Mouse (Mus musculus): ENCODE results near the gene Cnp. TPM values are rescaled to one million over a fixed set of nuclear protein-coding genes. Genes with fewer than 3 reads are reported as not detected.

Cnp gene
- polyA plus RNA-seq, 1 experiment from 2014 or later, result 32.3 TPM

GRCm38 (mm10) chr11:100559476-100559875 is 15.2 kb upstream of the Cnp start:
- no peaks in the 10 kb centered on the region for H3K27me3 ChIP-seq
- H3K4me1 ChIP-seq, result no peaks in the 10 kb centered on the region
- no peaks in the 10 kb centered on the region for H3K36me3 ChIP-seq
- no peak overlapping the region for H3K4me2 ChIP-seq
- 28% methylated on average over 7 of the region's 7 CpGs for WGBS
- no peaks in the 10 kb centered on the region for H3K9me3 ChIP-seq
- H3K9ac ChIP-seq, result no peak overlapping the region
- no peak overlapping the region for H3K27ac ChIP-seq
- ATAC-seq (ENCODE audit: borderline replicate concordance, extremely low read depth, low FRiP score, low TSS enrichment), result no peak
- H3K4me3 ChIP-seq, result no peak overlapping the region

DNA sequence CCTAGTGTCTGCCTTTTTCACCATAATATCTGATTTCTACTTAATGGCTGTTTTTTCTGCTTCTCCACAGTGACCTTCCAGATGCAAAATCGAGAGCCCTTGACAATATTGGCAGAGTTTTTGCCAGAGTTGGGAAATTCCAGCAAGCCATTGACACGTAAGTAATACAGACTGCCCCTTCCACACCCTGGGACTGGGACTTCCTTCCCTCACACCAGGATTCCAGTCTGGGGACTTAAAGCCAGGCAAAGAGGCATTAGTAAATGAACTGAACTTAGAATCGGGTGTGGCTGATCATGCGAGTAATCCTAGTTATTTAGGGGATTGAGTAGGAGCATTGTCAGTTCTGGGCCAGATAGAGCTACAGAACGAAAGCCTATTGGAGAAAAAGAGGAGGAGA is 13.0 kb upstream of the Cnp start:
- Histone ChIP-seq H3K4me2 (no peak overlapping the region), H3K9ac (no peak overlapping the region), H3K4me1 (no peaks in the 10 kb centered on the region), H3K4me3 (no peak overlapping the region), H3K36me3 (no peaks in the 10 kb centered on the region), H3K27ac (no peak overlapping the region), H3K27me3 (no peaks in the 10 kb centered on the region), H3K9me3 (no peaks in the 10 kb centered on the region)
- 70% methylated on average over 5 of the region's 5 CpGs for WGBS
- ATAC-seq (ENCODE audit: borderline replicate concordance, extremely low read depth, low FRiP score, low TSS enrichment), result no peak

DNA sequence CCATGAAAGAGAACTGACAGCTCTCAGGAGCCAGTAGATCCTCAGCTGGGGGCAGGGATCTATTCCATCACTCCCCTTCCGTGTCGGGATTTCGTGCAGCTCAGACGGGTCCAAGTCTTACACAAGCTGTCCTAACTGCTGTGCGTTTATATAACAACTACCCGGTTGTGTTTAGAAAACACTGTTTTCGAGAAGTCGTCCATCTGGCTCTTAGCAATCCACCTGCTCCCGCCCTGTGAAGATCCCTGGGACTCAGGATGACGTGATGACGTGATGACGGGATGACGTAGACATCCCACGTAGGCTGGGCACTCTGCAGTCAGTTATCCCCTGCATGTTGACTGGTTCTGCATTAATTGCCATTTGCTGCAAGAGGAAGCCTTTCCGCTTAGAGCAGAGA is 10.4 kb upstream of the Cnp start:
- H3K27me3 ChIP-seq, result no peaks in the 10 kb centered on the region
- no peaks in the 10 kb centered on the region for H3K4me1 ChIP-seq
- H3K4me3 ChIP-seq, result no peak overlapping the region
- H3K9me3 ChIP-seq, result no peaks in the 10 kb centered on the region
- ATAC-seq (ENCODE audit: borderline replicate concordance, extremely low read depth, low FRiP score, low TSS enrichment), result no peak
- H3K4me2 ChIP-seq, result no peak overlapping the region
- no peak overlapping the region for H3K27ac ChIP-seq
- 51% methylated on average over 15 of the region's 15 CpGs for WGBS
- H3K36me3 ChIP-seq, result no peaks in the 10 kb centered on the region
- no peak overlapping the region for H3K9ac ChIP-seq

DNA sequence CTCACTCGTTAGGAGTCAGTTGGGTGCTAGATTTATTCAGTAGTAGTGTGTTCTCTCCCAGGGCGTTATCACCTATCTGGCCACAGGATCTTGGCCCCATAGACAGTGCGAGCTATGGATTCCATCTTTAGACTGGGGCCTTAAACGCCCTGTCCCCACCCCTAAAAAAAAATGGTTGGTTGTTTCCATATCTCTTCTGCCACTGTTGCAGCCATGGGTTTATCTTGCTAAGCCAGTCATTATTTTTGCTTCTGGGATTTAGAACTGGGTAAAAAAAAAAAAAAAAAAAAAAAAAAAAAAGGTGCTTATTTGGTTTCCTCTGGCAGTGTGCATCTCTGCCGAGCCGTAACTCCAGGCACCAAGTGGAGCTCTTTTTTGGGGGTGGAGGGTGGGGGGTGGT is 10.0 kb upstream of the Cnp start:
- 85% methylated on average over 6 of the region's 6 CpGs for WGBS
- no peak overlapping the region for H3K4me3 ChIP-seq
- H3K4me2 ChIP-seq, result no peak overlapping the region
- H3K36me3 ChIP-seq, result no peaks in the 10 kb centered on the region
- H3K9me3 ChIP-seq, result no peaks in the 10 kb centered on the region
- no peaks in the 10 kb centered on the region for H3K4me1 ChIP-seq
- H3K9ac ChIP-seq, result no peak overlapping the region
- H3K27me3 ChIP-seq, result no peaks in the 10 kb centered on the region
- H3K27ac ChIP-seq, result no peak overlapping the region
- ATAC-seq (ENCODE audit: borderline replicate concordance, extremely low read depth, low FRiP score, low TSS enrichment), result no peak

- no peak for ATAC-seq (ENCODE audit: borderline replicate concordance, extremely low read depth, low FRiP score, low TSS enrichment)
- H3K4me1 ChIP-seq, result peaks cover 9% of the 10 kb centered on the region; the same call in 1 of the 2 replicates
- H3K9ac ChIP-seq, result no peak overlapping the region
- WGBS, result 60% methylated on average over 5 of the region's 5 CpGs
- no peaks in the 10 kb centered on the region for H3K36me3 ChIP-seq
- H3K4me2 ChIP-seq, result no peak overlapping the region
- peaks cover 3% of the 10 kb centered on the region; the same call in 1 of the 2 replicates for H3K27me3 ChIP-seq
- H3K4me3 ChIP-seq, result no peak overlapping the region
- H3K9me3 ChIP-seq, result no peaks in the 10 kb centered on the region
- H3K27ac ChIP-seq, result no peak overlapping the region
Observed at GRCm38 (mm10) chr11:100567229-100567628, 7.5 kb upstream of the Cnp start.

GRCm38 (mm10) chr11:100567815-100568245 is 6.9 kb upstream of the Cnp start:
- no peak overlapping the region for H3K4me3 ChIP-seq
- H3K27me3 ChIP-seq, result peaks cover 3% of the 10 kb centered on the region; the same call in 1 of the 2 replicates
- WGBS, result 30% methylated on average over 9 of the region's 9 CpGs

GRCm38 (mm10) chr11:100568692-100569091 is 6.0 kb upstream of the Cnp start:
- Histone ChIP-seq H3K9ac (no peak overlapping the region), H3K4me1 (peaks cover 9% of the 10 kb centered on the region; the same call in 1 of the 2 replicates), H3K4me2 (no peak overlapping the region), H3K27ac (no peak overlapping the region), H3K9me3 (no peaks in the 10 kb centered on the region), H3K36me3 (no peaks in the 10 kb centered on the region), H3K27me3 (peaks cover 3% of the 10 kb centered on the region; the same call in 1 of the 2 replicates), H3K4me3 (no peak overlapping the region)
- WGBS, result 79% methylated on average over 8 of the region's 8 CpGs
- ATAC-seq (ENCODE audit: borderline replicate concordance, extremely low read depth, low FRiP score, low TSS enrichment), result no peak

More at GRCm38 (mm10) chr11:100567815-100568245, 6.9 kb upstream of the Cnp start:
- H3K27ac ChIP-seq, result no peak overlapping the region
- H3K9ac ChIP-seq, result no peak overlapping the region
- peaks cover 9% of the 10 kb centered on the region; the same call in 1 of the 2 replicates for H3K4me1 ChIP-seq
- H3K4me2 ChIP-seq, result no peak overlapping the region
- no peaks in the 10 kb centered on the region for H3K36me3 ChIP-seq
- H3K9me3 ChIP-seq, result no peaks in the 10 kb centered on the region
- ATAC-seq (ENCODE audit: borderline replicate concordance, extremely low read depth, low FRiP score, low TSS enrichment), result no peak

GRCm38 (mm10) chr11:100569789-100570188 is 4.9 kb upstream of the Cnp start:
- Histone ChIP-seq H3K9me3 (no peaks in the 10 kb centered on the region), H3K9ac (no peak overlapping the region), H3K27me3 (peaks cover 3% of the 10 kb centered on the region; the same call in 1 of the 2 replicates), H3K4me3 (no peak overlapping the region), H3K27ac (no peak overlapping the region), H3K4me1 (peaks cover 13% of the 10 kb centered on the region; the same call in 1 of the 2 replicates), H3K36me3 (no peaks in the 10 kb centered on the region), H3K4me2 (no peak overlapping the region)
- WGBS, result 52% methylated on average over 9 of the region's 9 CpGs
- ATAC-seq (ENCODE audit: borderline replicate concordance, extremely low read depth, low FRiP score, low TSS enrichment), result no peak

DNA sequence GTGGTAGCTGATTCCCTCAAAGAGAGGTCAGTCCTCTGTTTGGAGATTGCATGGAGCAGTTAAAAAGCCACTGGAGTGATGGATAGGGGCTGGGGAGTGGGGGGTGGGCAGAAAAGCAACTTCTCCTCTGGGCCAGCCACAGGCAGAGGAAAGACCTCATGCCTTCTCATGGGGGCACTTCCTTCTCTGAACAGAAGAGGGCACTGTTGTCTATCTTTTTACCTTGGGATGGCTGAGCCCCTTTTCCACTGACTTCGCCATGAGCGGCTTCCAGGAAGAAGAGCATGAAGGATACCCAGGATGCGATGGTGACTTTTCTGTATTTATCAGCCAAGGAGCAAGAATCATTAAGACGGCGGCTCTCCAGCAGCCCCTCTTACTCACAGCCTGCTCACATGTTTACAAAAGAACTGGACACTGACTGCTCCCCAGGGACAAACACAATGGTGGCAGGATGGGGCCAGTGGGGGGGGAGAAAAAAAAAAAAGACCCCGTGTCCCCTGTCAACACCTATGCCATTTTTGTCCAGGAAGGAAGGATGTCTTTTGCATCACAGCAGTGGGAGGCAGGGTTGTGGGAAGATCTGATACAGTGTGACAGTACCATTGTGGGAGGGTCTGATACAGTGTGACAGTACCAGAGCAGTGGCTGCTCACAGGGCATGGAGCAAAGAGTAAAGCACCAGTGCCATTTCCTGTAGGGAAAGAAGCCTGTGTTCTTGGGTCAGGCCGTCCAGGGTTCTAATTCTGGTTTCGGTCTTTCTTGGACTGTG is 4.1 kb upstream of the Cnp start:
- Histone ChIP-seq H3K4me2 (peak overlapping the region; percentile 43), H3K4me3 (0 out of 2 replicates have a peak overlapping the region, but pooled peaks have one; percentile 5), H3K27me3 (peaks cover 3% of the 10 kb centered on the region; the same call in 1 of the 2 replicates), H3K9me3 (no peaks in the 10 kb centered on the region), H3K36me3 (no peaks in the 10 kb centered on the region), H3K4me1 (peaks cover 16% of the 10 kb centered on the region), H3K27ac (no peak overlapping the region), H3K9ac (no peak overlapping the region)
- no peak for ATAC-seq (ENCODE audit: borderline replicate concordance, extremely low read depth, low FRiP score, low TSS enrichment)
- 6% methylated on average over 8 of the region's 8 CpGs for WGBS

DNA sequence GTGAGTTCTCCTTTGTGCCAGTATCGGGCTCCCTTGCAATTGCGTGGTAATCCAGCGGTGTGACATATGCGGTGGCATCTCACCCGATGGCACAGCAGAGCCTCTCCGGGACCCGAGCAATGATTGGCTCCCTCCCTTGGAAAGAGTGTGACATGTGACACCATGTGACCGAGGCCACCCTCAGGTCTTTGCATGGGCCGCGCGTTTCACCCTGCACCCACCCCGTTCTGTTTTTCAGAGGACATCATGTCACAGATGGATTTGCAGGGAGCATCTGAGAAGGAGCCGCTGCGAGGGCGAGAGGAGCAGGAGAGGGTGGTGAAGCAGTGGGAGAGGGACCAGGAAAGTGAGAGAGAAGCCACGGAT is 3.5 kb upstream of the Cnp start:
- no peaks in the 10 kb centered on the region for H3K9me3 ChIP-seq
- no peak for ATAC-seq (ENCODE audit: borderline replicate concordance, extremely low read depth, low FRiP score, low TSS enrichment)
- peak overlapping the region; percentile 43 for H3K4me2 ChIP-seq
- H3K4me1 ChIP-seq, result peaks cover 19% of the 10 kb centered on the region
- 6% methylated on average over 16 of the region's 16 CpGs for WGBS
- H3K4me3 ChIP-seq, result 0 out of 2 replicates have a peak overlapping the region, but pooled peaks have one; percentile 5
- no peaks in the 10 kb centered on the region for H3K36me3 ChIP-seq
- no peak overlapping the region for H3K27ac ChIP-seq
- H3K27me3 ChIP-seq, result peaks cover 3% of the 10 kb centered on the region; the same call in 1 of the 2 replicates
- peak overlapping the region; percentile 6; the same call in 1 of the 2 replicates for H3K9ac ChIP-seq

GRCm38 (mm10) chr11:100574188-100574587 is 516 bp upstream of the Cnp start:
- peaks cover 5% of the 10 kb centered on the region for H3K36me3 ChIP-seq
- 76% methylated on average over 3 of the region's 3 CpGs for WGBS
- H3K4me3 ChIP-seq, result peak overlapping the region; percentile 72
- H3K4me1 ChIP-seq, result peaks cover 19% of the 10 kb centered on the region
- peak overlapping the region; percentile 68 for H3K27ac ChIP-seq
- H3K9me3 ChIP-seq, result no peaks in the 10 kb centered on the region
- no peak overlapping the region for H3K9ac ChIP-seq
- no peak for ATAC-seq (ENCODE audit: borderline replicate concordance, extremely low read depth, low FRiP score, low TSS enrichment)
- H3K27me3 ChIP-seq, result peaks cover 3% of the 10 kb centered on the region; the same call in 1 of the 2 replicates
- peak overlapping the region; percentile 65 for H3K4me2 ChIP-seq

GRCm38 (mm10) chr11:100575484-100575855 is 766 bp downstream of the Cnp start:
- peaks cover 3% of the 10 kb centered on the region; the same call in 1 of the 2 replicates for H3K27me3 ChIP-seq
- no peaks in the 10 kb centered on the region for H3K9me3 ChIP-seq
- peak overlapping the region; percentile 68; the same call in 1 of the 2 replicates for H3K27ac ChIP-seq
- H3K9ac ChIP-seq, result peak overlapping the region; percentile 61; the same call in 1 of the 2 replicates
- H3K4me2 ChIP-seq, result peak overlapping the region; percentile 65
- peak overlapping the region; percentile 72 for H3K4me3 ChIP-seq
- no peak for ATAC-seq (ENCODE audit: borderline replicate concordance, extremely low read depth, low FRiP score, low TSS enrichment)
- 44% methylated on average over 2 of the region's 2 CpGs for WGBS
- peaks cover 19% of the 10 kb centered on the region for H3K4me1 ChIP-seq
- peaks cover 15% of the 10 kb centered on the region for H3K36me3 ChIP-seq
